Mouse (Mus musculus) lung, embryonic 16.5 days (tissue): ENCODE data around the gene Akr1b7. TPM values are rescaled to one million over a fixed set of nuclear protein-coding genes. Genes with fewer than 3 reads are reported as not detected.

Experiments
- ATAC-seq: fragments of 200-750 bp; cut with Nextera tagmentation; 2 replicates; pipeline ENCODE4 v1.8.0; 2017; ENCODE audit warnings: low read depth, mild to moderate bottlenecking, moderate library complexity
- H3K27ac ChIP-seq: fragments of 300-500 bp; sonication (generic); 2 replicates; pipeline ENCODE4 v1.5.1; 2014; ENCODE audit warnings: mild to moderate bottlenecking, control low read depth, low read length
- H3K27me3 ChIP-seq: fragments of 300-500 bp; sonication (generic); 2 replicates; pipeline ENCODE4 v1.6.1; 2014; ENCODE audit warnings: low read depth, low read length, mixed read lengths; ENCODE audit not compliant: control insufficient read depth, insufficient read depth
- H3K36me3 ChIP-seq: fragments of 300-500 bp; sonication (generic); 2 replicates; pipeline ENCODE4 v1.6.1; 2014; ENCODE audit warnings: low read length; ENCODE audit not compliant: control insufficient read depth, insufficient read depth
- H3K4me1 ChIP-seq: fragments of 300-500 bp; sonication (generic); replicated peaks from 2 replicates; pipeline ENCODE4 v1.6.1; 2014; ENCODE audit warnings: low read length, mixed read lengths; ENCODE audit not compliant: control insufficient read depth, insufficient read depth
- H3K4me2 ChIP-seq: fragments of 300-500 bp; sonication (generic); 2 replicates; pipeline ENCODE4 v1.6.1; 2014; ENCODE audit warnings: low read depth, low read length, control low read depth
- H3K4me3 ChIP-seq: fragments of 300-500 bp; sonication (generic); 2 replicates; pipeline ENCODE4 v1.5.1; 2014; ENCODE audit warnings: mild to moderate bottlenecking, low read length, control low read depth
- H3K9ac ChIP-seq: fragments of 300-500 bp; sonication (generic); 2 replicates; pipeline ENCODE4 v1.6.1; 2014; ENCODE audit warnings: low read length, control low read depth
- H3K9me3 ChIP-seq: fragments of 300-500 bp; sonication (generic); 2 replicates; pipeline ENCODE4 v1.6.1; 2016; ENCODE audit warnings: low read length; ENCODE audit not compliant: control insufficient read depth
- WGBS: fragments of 180-500 bp; shearing (Covaris S2); extraction: QIAGEN DNeasy Blood & Tissue Kit; methylation state at CpG from one replicate; pipeline ENCODE4 v1.1.7; 2014; 5-methylcytosine and 5-hydroxymethylcytosine counted together
- polyA plus RNA-seq: library from polyadenylated mRNA; unstranded; fragments of >200 nt; fragmentation: Nextera tagmentation; extraction: Ambion mirVana; gene quantifications from 2 replicates; pipeline ENCODE4 v1.2.1, GENCODE M21; 2015

Akr1b7 gene
- polyA plus RNA-seq, 1 experiment from 2014 or later, result not detected

DNA sequence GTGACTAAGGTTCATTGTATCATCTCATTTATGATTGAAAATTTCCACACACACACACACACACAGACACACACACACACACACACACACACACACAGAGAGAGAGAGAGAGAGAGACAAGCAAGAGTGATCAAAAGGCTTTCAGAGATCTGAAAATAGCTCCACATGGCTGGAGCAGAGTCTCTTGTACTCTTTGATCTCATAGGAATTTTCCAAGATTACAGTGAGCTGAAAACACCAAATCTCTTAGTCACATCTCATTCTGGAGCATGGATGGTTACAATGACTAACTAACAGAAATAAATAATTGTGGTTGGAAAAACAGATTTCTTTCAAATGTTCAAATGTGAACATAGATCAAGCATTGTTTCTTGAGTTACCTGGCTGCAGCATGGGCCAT lies 47.3 kb downstream of the Akr1b7 start:
- Histone ChIP-seq H3K4me2 (no peak overlapping the region), H3K9ac (no peak overlapping the region), H3K4me3 (no peak overlapping the region), H3K27ac (no peak overlapping the region), H3K4me1 (no peaks in the 10 kb centered on the region), H3K9me3 (no peaks in the 10 kb centered on the region), H3K36me3 (no peaks in the 10 kb centered on the region), H3K27me3 (no peaks in the 10 kb centered on the region; the same call in 1 of the 2 replicates)
- no peak for ATAC-seq

DNA sequence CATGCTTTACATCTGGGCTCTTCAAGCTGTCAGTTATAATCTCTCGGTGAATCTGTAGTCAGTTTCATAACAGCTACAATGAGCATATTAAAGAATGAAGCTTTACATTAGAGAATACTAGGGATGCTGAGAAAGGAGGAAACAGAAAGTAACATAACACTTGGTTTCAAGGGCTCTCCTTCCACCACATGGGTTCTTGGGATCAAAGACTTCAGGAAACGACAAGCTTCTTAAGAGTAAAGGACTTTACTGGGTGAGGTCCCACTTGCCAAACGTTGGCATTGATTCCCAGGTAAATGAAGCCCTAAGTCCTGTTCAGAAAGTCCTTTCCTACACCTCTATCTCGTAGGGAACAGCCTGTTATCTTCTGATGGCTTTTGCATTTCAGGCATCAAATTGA lies 48.5 kb downstream of the Akr1b7 start:
- Histone ChIP-seq H3K9ac (no peak overlapping the region), H3K9me3 (no peaks in the 10 kb centered on the region), H3K36me3 (no peaks in the 10 kb centered on the region), H3K27me3 (no peaks in the 10 kb centered on the region; the same call in 1 of the 2 replicates), H3K4me1 (no peaks in the 10 kb centered on the region), H3K4me3 (no peak overlapping the region), H3K27ac (no peak overlapping the region), H3K4me2 (no peak overlapping the region)
- ATAC-seq, result no peak
- 29% methylated on average over 4 of the region's 4 CpGs for WGBS

DNA sequence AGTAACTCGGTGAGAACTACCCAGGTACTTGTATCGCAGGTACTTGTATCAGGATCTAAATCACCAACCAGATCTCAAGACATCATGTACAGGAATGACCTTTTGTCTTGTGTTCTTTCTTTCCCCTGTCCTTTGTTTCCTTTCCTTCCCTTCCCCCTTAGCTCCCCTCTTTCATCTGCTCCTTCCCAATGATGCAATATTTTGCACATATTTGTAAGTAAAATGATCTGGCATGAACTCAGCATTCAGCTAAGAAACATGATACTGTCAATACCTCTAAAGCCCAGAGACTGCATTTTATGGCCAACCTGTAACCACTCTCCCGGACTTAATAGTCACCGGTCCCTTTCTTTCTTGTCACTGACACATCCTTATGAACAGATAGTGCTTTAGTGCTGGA lies 51.4 kb downstream of the Akr1b7 start:
- no peak for ATAC-seq
- Histone ChIP-seq H3K9me3 (no peaks in the 10 kb centered on the region), H3K4me2 (no peak overlapping the region), H3K9ac (no peak overlapping the region), H3K27me3 (no peaks in the 10 kb centered on the region), H3K36me3 (no peaks in the 10 kb centered on the region), H3K27ac (no peak overlapping the region), H3K4me1 (no peaks in the 10 kb centered on the region), H3K4me3 (no peak overlapping the region)
- WGBS, result 80% methylated on average over 4 of the region's 4 CpGs

DNA sequence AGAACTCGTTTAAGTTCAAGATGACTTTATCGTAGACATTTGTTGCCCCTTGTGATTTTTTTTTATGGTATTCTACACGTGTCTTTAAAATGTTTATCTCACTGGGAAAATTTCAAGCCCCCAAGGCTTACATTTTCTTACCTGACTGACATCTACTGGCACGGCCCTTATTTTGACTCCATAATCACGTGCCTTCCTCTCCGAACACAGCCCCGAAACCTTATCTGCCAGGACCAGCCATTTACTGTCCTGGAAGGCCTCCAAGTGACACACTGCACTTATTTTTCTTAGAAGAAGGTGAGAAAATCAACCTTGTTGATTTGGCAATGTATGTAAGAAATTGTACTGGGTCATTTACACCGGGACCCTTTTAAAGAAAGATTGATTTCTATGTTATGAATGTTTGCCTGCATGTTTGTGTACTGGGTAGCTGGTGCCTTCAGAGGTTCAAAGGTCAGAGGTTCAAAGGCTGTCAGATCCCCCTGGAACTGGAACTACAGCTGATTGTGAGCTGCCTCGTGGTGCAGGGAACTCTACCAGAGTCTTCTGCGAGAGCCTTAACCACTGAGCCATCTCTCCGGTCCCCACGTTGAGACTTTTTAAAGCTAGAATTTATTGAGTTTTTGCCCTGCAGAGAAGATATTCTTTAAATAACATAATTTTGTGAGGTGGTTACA lies 59.4 kb downstream of the Akr1b7 start:
- no peaks in the 10 kb centered on the region for H3K36me3 ChIP-seq
- H3K4me3 ChIP-seq, result no peak overlapping the region
- H3K4me2 ChIP-seq, result no peak overlapping the region
- H3K9ac ChIP-seq, result no peak overlapping the region
- H3K27ac ChIP-seq, result no peak overlapping the region
- H3K4me1 ChIP-seq, result peaks cover 1% of the 10 kb centered on the region; the same call in 1 of the 2 replicates
- H3K9me3 ChIP-seq, result no peaks in the 10 kb centered on the region
- 67% methylated on average over 12 of the region's 12 CpGs for WGBS
- no peak for ATAC-seq
- H3K27me3 ChIP-seq, result no peaks in the 10 kb centered on the region

Other genes starting within 250 kb of the Akr1b7 start
- 58.7 and 60.1 TPM in 2 replicates for gene Slc35b4, start 235.2 kb upstream of the Akr1b7 start, polyA plus RNA-seq
- gene Akr1b3, start 94.9 kb upstream of the Akr1b7 start, polyA plus RNA-seq, result 120 and 122 TPM in 2 replicates
- gene Akr1b8, start 58.2 kb upstream of the Akr1b7 start, polyA plus RNA-seq, result 7.5 and 8.2 TPM in 2 replicates
- gene Akr1b10, start 28.1 kb upstream of the Akr1b7 start, polyA plus RNA-seq, result 25.3 and 28.2 TPM in 2 replicates
- gene Bpgm, start 63.9 kb downstream of the Akr1b7 start, polyA plus RNA-seq, result 65.1 and 69.4 TPM in 2 replicates
- 243 and 279 TPM in 2 replicates for gene Cald1, start 186.2 kb downstream of the Akr1b7 start, polyA plus RNA-seq